Mouse (Mus musculus) bone marrow, adult 2 months (tissue): Measurements from ENCODE around the gene Itga5.

ENCODE experiments used
- CTCF ChIP-seq: fragments of 200-500 bp; IDR thresholded peaks from 2 replicates; pipeline ENCODE4 v1.5.1; 2011; ENCODE audit warnings: low read length, control low read depth; ENCODE audit not compliant: control insufficient read depth, insufficient read depth
- POLR2A ChIP-seq: fragments of 200-500 bp; IDR thresholded peaks from 2 replicates; pipeline ENCODE4 v1.6.1; 2011; ENCODE audit warnings: low read depth, mild to moderate bottlenecking, control low read depth, low read length, borderline replicate concordance; ENCODE audit not compliant: control insufficient read depth

DNA sequence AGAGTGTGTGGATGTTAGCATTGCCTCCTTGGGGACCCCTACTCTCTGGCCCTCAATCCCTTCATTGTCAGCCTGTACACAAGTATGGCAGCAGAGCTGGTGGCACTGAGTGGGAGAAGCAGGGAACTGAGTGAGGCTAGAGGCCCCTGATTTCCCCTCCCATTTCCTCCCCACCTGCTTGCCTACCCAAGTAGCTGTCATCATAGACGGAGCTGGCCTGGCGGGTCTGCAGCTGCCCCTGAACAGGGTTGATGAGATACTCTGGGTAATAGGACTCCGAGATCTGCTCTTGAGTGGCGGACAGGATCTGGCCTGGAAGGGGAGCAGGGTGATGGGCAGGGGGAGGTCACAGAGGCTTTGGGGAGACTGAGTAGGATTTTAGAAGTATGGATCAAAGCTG lies 10.4 kb downstream of the Itga5 start:
- TF ChIP-seq CTCF (no peak), POLR2A (no peak)
